Mouse (Mus musculus) myocyte (in vitro differentiated cells): ENCODE measurements at regions not wholly inside any gene's neighbourhood (a gene's known extent, or its start where the extent isn't known, plus 50 kb on each side); places are given as distances from the start of the nearest gene placed in this dataset.
A peak's percentile ranks its signal among the peaks of the same experiment; 100 is the strongest.

Experiments used
- MAX ChIP-seq: IDR thresholded peaks from one replicate; pipeline ENCODE4 v1.6.1; 2011; ENCODE audit warnings: low read depth, mild to moderate bottlenecking, control low read depth
- MYOD1 ChIP-seq, 3 experiments: IDR thresholded peaks; one replicate each; pipeline ENCODE4 v1.6.1; 2011; ENCODE audit warnings: control low read depth in 2 of 3, low read depth in 2 of 3, mild to moderate bottlenecking in 2 of 3, moderate library complexity in 1 of 3; ENCODE audit not compliant: insufficient read length in 2 of 3, control insufficient read depth in 1 of 3
- MYOG ChIP-seq, 3 experiments: IDR thresholded peaks; one replicate each; pipeline ENCODE4 v1.6.1; 2011; ENCODE audit warnings: control low read depth in 2 of 3, low read depth in 2 of 3, mild to moderate bottlenecking in 2 of 3; ENCODE audit not compliant: insufficient read length in 2 of 3, control insufficient read depth in 1 of 3, insufficient read depth in 1 of 3
- POLR2A ChIP-seq: IDR thresholded peaks from one replicate; pipeline ENCODE4 v1.6.1; 2011; ENCODE audit warnings: low read depth, mild to moderate bottlenecking, control low read depth, moderate library complexity; ENCODE audit not compliant: insufficient read length
- POLR2AphosphoS2 ChIP-seq: IDR thresholded peaks from one replicate; pipeline ENCODE4 v1.6.1; 2011; ENCODE audit warnings: low read depth, control low read depth; ENCODE audit not compliant: insufficient read length
- REST ChIP-seq: IDR thresholded peaks from one replicate; pipeline ENCODE4 v1.6.1; 2011; ENCODE audit warnings: mild to moderate bottlenecking, control low read depth, moderate library complexity; ENCODE audit not compliant: insufficient read depth, insufficient read length
- TCF12 ChIP-seq: IDR thresholded peaks from one replicate; pipeline ENCODE4 v1.6.1; 2011; ENCODE audit warnings: mild to moderate bottlenecking, control low read depth; ENCODE audit not compliant: poor library complexity, insufficient read depth, severe bottlenecking
- USF1 ChIP-seq: IDR thresholded peaks from one replicate; pipeline ENCODE4 v1.6.1; 2011; ENCODE audit warnings: low read depth, mild to moderate bottlenecking, control low read depth, moderate library complexity

GRCm38 (mm10) chr9:41582171-41582570 is 420.7 kb upstream of the Ubash3b start:
- TF ChIP-seq MYOD1 (IDR thresholded peaks at IDR 0.05; ENCODE audit: control insufficient read depth in 1 of 3, insufficient read length in 2 of 3, low read depth in 2 of 3), result no peak
- no peak for TF ChIP-seq POLR2A
- peak; percentile 59 for TF ChIP-seq POLR2AphosphoS2
- TF ChIP-seq MYOG (IDR thresholded peaks at IDR 0.05; ENCODE audit: control insufficient read depth in 1 of 3, insufficient read depth in 1 of 3, insufficient read length in 2 of 3, low read depth in 2 of 3), result no peak
- no peak for TF ChIP-seq REST
- TF ChIP-seq USF1, result no peak
- no peak for TF ChIP-seq MAX
- no peak for TF ChIP-seq TCF12
